Mouse (Mus musculus): ENCODE measurements around the gene Cmss1. TPM values are rescaled to one million over a fixed set of nuclear protein-coding genes. Genes with fewer than 3 reads are reported as not detected.

The Cmss1 gene
- total RNA-seq, 2 experiments from 2014 or later = 17.1 to 19.3 TPM

- DNase-seq = no peak
These were observed 266.1 kb downstream of the Cmss1 start for GRCm38 (mm10) chr16:57340613-57340898.

DNA sequence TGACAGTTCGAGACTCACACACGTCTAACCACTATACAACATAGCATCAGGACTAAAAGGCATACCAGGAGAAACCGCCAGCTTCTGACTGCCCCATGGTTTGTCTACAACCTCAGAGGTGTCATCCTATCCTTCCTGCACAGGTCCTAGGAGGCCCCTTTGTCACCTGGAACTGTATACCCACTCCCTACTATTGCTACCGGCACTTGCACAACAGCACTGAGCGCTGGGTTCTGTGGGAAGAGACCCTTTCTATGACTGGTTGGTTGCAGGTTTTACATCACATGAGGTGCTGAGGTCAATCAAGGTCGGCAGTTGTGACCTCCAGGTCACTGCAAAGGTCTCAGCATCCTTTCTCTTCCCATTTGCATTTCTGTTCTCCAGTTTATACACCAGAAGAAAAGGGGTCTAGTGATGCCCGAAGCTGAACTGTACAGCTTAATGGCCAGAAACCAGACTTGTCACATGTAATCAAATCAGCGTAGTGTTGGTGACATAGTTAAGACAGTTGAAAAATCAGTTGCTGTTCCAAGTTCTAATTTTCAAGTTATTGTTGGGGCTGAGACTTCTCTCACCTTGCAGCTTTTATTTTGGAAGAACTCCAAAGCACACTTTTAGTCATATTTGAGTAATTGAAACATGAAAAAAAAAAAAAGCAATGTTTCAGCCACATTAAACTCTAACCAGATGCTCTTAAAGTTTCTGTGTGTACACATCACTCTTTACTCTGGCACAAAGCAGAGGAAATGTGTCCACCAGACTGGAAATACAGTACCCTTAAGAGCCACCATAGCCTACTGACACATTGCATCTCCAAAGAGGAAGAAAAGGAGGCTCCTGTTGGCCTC, 266.7 kb downstream of the Cmss1 start:
- DNase-seq = no peak

- peak in 1 of 2 experiments; percentile 41 for DNase-seq
These were observed 269.8 kb downstream of the Cmss1 start for GRCm38 (mm10) chr16:57336770-57337423.

GRCm38 (mm10) chr16:57332301-57332700, 274.4 kb downstream of the Cmss1 start:
- DNase-seq = no peak

DNA sequence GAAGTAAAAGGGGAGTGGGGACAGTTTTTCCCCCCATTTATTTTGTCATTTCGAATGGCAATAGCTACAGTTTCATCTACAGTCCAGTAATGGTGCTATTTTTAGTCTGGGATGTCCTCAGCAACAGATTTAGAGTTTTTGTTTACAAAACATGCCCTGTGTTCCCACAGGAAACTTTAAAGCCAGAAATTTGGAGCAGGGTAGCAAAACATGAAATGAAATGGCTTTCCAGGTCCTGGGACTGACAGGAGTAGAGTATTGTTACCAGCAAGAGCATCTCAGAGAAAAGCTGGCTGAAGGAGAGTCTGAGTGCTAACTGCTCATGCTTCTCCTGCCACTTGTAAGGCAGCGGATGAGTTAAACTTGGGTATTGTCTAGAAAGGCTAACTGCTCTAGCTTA, 276.6 kb downstream of the Cmss1 start:
- DNase-seq = no peak

DNA sequence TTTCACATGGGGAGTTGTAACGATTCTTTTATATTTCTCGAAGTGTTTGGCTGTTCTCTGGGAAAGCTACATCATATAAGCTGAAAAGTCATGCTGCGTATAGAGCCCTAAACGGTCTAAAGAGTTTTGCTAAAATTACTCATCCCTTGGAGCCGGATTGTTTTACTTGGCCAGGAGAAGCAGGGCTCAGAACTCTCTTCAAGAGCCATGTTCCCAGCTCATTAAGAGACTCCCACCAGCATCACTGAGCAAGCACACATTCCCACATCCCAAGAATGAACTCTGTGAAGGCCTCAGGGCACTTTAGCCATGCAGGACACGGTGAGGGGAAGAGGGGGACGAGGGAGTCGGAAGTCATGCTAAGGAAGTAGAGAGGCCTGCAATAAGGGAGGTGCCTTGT, 277.6 kb downstream of the Cmss1 start:
- no peak for DNase-seq

- DNase-seq = no peak
These were observed 279.7 kb downstream of the Cmss1 start for GRCm38 (mm10) chr16:57326996-57327395.

DNA sequence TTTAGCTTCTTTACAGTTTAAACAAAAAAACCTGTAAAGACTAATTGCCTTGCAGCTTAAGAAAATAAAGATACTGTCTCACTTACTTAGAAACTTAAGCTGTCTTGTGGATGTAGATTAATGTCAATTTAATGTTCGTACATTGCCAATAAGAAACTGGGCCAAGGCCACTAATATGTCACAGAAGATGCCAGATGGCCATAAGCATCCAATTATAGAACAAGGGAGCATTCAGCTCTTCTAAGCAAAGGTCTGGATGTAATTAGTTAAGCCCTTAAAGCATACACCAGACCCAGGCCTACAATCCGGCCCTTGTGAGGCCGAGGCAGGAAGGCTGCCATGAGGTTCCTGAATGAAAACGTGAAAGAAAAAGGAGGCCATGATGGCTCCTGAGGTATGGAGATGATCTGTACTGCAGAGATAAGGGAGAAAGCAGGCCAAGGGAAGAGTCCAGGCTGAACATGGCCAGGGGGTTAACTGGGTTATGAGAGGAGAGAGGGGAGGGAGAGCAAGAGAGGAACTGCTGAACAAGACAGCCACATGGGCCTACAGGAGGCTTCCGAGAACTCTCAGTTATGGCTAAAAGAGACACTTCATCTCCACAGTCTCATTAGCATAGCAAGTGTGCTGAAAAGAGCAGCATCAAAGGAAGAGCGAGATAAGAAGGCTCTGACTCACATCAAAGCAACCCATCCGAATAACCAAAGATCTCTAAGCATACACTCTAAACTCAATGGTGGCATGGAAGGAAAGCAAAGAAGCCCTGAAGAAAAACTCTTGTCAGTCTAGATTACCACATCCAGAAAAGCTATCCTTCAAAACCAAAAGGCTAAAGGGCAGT, 287.2 kb downstream of the Cmss1 start:
- DNase-seq = no peak

DNA sequence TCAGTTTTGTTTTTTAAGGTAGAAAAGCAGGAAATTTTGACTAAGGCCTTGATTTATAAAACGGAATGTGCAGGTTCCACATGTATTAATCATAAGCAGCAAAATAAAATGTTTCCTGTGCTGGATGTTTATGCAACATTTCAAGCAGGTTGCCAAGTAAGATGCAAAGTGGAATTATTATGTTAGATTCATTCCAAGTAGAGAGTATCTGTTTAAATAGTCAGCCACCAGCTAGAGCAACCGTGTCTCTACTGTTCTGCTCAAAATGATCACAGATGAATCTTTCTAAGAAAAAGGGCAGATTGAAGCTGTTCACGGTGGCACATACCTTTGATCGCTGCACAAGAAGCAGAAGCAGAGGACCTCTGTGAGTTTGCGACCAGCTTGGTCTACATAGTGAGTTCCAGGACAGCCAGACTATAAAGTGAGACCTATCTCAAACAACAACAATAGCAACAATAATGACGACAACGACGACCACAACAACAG, 288.0 kb downstream of the Cmss1 start:
- DNase-seq = no peak

- DNase-seq = peak in 1 of 2 experiments; percentile 33
These were observed 288.6 kb downstream of the Cmss1 start for GRCm38 (mm10) chr16:57317882-57318636.

DNA sequence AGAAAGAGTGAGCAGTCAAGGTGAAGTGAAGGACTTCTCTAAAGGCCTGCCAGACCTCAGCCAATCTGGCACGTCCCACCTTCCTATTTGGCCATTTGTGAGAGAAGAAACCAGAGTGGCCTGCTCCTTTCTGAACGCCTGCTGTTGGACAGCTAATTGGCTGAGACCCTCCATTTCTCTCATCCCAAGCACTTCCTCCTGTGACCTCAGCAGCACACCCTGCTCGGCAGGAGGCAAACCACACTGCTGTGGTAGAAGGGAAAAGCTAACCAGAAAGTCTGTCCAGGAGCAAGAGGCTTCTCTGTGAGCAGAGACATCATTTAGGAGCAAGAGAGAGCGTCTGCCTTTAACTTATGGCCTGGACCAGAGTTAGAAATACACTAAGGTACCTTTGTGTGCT, 289.5 kb downstream of the Cmss1 start:
- no peak for DNase-seq

DNA sequence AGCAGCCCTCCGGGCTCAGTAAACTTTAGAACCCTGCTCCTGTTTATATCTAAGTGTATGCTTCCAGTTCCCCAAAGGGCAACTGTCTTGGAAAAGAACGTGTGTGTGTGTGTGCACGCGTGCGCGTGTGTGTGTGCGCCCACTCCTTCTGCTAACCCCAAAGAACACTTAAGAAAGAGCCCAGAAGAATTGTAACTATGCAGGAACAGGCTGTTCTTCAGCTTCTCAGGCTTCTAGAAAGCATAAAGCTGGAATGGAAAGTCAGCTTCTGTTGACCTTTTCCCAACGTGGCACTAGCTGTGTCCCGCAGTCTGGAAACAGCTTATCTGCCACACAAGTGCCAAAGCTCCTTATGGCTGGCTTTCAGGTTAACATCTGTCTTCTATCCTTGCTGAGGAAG, 291.6 kb downstream of the Cmss1 start:
- no peak for DNase-seq

DNA sequence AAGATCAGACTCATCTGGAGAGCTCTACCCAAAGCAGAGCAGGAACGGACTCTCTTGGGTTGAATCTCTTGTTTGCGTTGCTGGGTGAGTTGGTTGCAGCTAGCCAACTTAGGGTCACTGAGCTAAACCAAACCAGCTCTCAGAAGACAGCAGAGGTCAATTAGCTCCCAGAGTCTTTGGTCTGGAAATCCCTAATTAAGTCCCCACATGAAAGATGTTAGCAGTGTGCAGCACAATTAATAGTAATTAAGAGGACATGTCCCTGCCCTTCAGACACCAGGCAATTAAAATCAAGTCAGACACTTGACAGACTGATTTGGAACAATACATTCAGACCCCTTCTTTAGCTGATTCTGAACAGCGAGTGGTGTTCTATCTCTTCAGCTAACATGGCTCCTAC, 292.4 kb downstream of the Cmss1 start:
- no peak for DNase-seq

DNA sequence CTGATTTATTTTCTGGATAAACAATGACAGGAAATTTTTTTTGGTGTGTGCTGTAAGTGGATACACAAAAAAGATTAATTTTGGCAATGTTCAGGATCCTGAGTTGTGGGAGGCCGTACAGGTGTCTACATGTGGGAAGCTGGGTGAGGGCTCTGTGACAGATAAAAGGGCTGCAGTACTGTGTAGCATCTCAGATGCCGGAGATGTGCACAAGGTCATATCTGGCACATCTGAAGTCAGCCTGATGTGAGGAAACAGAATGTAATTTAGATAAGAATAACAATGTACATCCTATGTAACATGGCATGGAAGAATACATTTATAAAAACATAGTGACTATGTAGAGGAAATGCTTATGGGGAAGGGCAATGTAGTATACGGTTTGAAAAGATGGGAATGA, 293.2 kb downstream of the Cmss1 start:
- no peak for DNase-seq

GRCm38 (mm10) chr16:57312130-57312529, 294.5 kb downstream of the Cmss1 start:
- no peak for DNase-seq

DNA sequence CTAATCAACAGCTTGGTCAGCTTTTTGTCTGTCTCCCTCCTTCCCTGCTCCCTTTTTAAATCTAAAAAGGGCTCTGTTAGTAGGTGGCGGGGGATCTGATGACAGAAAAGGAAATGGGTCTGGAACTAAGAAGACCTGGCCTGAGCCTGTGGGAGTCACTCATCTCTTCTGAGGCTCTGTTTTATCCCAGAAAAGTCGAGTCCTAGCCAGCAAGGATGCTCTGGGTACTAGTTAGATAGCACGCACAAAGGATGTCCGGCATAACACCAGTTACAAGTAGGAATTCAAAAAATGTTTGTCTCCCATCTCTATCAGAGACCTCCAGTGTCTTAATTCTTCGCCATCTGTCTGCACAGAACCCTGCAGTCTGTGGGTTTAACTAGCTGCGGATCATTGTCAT, 301.2 kb downstream of the Cmss1 start:
- DNase-seq = no peak

GRCm38 (mm10) chr16:57303716-57304115, 302.9 kb downstream of the Cmss1 start:
- no peak for DNase-seq

DNA sequence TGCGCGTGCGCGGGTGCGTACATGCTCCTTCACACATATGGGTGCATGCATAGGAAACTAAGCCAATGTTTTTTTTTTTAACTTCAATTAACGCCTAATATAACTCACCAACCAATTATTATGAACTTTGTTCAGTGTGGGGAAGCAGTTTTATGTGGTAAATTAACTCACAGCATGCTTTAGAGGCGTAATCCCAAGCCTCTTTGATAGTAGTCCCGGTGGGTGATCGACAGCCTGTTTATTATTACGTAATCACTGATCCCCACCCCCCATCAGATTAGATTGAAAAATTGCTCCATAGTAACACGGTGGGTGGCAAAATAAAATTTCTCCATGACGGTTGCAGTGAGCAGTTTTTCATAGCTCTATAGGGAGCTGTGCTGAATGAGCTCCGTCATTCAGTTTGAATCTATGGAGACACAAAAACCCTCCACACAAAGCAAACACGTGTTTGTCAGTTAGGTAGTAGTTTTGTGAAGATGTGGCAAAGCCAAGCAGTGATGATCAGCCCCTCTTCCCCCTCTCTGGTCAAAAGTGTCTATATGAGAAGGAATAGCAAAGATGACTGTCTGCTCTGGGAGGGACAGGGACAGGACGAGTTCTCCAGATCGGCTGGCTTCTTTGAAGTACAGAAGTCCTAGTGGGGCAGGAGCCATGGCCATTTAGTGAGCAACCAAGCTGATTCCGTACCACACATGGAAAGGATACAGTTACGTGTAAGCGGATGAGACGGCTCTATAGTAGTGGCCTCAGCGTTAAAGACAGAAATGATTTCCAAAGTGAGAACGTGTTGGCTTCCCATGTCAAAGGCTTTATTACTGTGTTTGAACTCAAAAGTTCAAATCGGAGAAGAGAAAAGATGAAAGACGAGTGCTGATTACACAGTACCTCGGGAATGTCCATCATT, 303.6 kb downstream of the Cmss1 start:
- no peak for DNase-seq

- peak in 1 of 2 experiments; percentile 13 for DNase-seq
These were observed 305.1 kb downstream of the Cmss1 start for GRCm38 (mm10) chr16:57301512-57302115.

DNA sequence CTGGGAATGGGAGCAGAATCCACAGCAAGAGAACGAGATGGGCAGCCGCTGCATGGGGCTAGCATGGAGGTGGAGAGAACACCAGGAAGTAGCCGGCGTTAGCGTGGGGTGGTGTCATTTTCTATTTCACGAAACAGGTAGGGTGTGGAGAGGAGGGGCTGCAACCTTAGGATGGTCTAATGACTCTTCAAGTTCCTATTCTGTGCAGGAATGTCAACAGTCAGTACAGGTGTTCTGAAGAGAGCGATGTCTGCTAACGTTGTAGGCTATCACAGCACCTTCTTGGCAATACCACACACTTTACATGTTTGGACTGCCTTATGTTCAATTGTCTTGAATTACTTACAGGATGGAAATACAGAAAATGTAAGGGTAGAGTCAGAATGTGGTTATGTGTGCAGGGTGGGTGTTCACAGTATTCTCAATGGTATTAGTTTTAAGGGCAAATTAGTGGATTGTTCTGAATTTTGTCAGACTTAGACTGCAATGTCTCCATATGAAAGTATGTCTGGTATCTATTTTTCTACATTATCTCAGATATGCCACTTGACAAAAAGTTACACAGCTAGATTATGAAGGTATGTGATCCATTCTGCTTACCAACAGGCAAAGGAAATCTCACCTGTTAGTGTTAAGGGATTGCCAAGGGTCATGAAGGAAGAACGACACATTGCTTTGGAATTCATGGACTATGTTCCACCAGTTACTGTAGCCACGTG, 311.3 kb downstream of the Cmss1 start:
- DNase-seq = no peak
